Mouse (Mus musculus): Measurements from ENCODE around the gene Frs2.

GRCm38 (mm10) chr10:117064076-117064475, 84.3 kb downstream of the Frs2 start:
- TF ChIP-seq POLR2A (IDR thresholded peaks at IDR 0.05; ENCODE audit: borderline replicate concordance, extremely low read depth, low read depth, low read length) (no peak), CTCF (IDR thresholded peaks at IDR 0.05; ENCODE audit: insufficient read depth, low read length) (no peak)
